Mouse (Mus musculus): ENCODE measurements around the gene Arhgap30. TPM values are rescaled to one million over a fixed set of nuclear protein-coding genes. Genes with fewer than 3 reads are reported as not detected.

Arhgap30 gene
- polyA plus RNA-seq, 1 experiment from 2014 or later = 0.53 TPM

- ATAC-seq (replicated peaks; ENCODE audit: low FRiP score) = no peak
- Histone ChIP-seq H3K9me3 (ENCODE audit: control insufficient read depth, low read length) (no peaks in the 10 kb centered on the region), H3K4me1 (replicated peaks; ENCODE audit: control insufficient read depth, insufficient read depth, low read length) (0 out of 2 replicates have a peak, but pooled peaks cover 4% of the 10 kb centered on the region), H3K36me3 (ENCODE audit: control insufficient read depth, insufficient read depth, low read length) (no peaks in the 10 kb centered on the region), H3K4me2 (ENCODE audit: low read depth, low read length, severe bottlenecking) (no peak within 1 kb of the TSS), H3K27ac (ENCODE audit: low read depth, low read length) (no peak within 1 kb of the TSS), H3K9ac (ENCODE audit: low read length) (no peak within 1 kb of the TSS), H3K4me3 (ENCODE audit: low read depth, low read length) (no peak within 1 kb of the TSS), H3K27me3 (ENCODE audit: control insufficient read depth, insufficient read depth, low read length) (no peaks in the 10 kb centered on the region; the same call in 1 of the 2 replicates)
- DNase-seq (ENCODE audit: low spot score) = no peak
- WGBS = 39% methylated on average over 20 of the region's 20 CpGs
Observed at GRCm38 (mm10) chr1:171369845-171370556, 18.8 kb upstream of the Arhgap30 start, which contains the start of gene Nectin4. Nectin4 (plus strand) TSS chr1:171370099.

DNA sequence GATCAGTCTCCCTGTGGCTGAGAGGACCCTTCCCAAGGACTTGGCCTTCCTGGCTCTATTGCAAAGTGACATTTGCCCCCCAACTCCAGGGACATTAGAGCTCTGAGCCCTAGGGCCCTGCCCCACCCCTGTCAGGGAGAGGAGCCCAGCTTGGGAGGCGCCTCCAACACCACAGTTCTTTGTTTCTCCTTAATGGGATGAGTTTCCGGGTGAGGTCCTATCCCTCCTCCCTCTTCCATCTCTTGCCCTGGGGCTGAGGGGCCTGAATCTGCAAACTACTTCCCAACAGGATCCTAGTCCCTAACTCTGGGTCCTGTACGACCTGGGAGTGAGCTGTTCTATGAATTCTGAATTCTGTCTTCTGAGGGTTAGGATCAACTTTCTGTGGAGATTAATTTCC, 15.9 kb upstream of the Arhgap30 start:
- 34% methylated on average over 3 of the region's 3 CpGs for WGBS
- Histone ChIP-seq H3K4me1 (replicated peaks; ENCODE audit: control insufficient read depth, insufficient read depth, low read length) (0 out of 2 replicates have a peak, but pooled peaks cover 4% of the 10 kb centered on the region), H3K27me3 (ENCODE audit: control insufficient read depth, insufficient read depth, low read length) (no peaks in the 10 kb centered on the region; the same call in 1 of the 2 replicates), H3K4me2 (ENCODE audit: low read depth, low read length, severe bottlenecking) (no peak overlapping the region), H3K9ac (ENCODE audit: low read length) (no peak overlapping the region), H3K9me3 (ENCODE audit: control insufficient read depth, low read length) (no peaks in the 10 kb centered on the region), H3K4me3 (ENCODE audit: low read depth, low read length) (no peak overlapping the region), H3K27ac (ENCODE audit: low read depth, low read length) (no peak overlapping the region), H3K36me3 (ENCODE audit: control insufficient read depth, insufficient read depth, low read length) (no peaks in the 10 kb centered on the region)
- DNase-seq (ENCODE audit: low spot score) (no peak), ATAC-seq (replicated peaks; ENCODE audit: low FRiP score) (no peak)

DNA sequence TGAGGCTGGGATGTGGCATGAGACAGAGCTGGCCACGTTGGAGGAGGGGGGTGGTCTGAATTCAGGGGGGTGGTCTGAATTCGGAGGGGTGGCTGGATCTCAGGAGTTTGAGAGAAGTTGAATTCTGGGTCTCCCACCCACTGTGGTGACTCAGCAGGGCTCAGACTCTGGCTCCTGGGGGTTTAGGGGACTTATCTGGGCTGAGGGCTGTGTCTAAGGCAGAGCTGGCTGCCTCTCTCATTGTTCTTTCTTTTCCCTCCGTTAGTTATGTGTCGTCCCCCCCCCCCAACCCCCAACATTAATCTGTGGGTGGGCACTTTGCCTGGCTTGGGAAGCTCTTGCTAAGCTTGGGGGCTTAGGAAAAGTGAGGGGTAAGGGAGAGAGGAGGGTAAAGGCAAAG, 14.8 kb upstream of the Arhgap30 start:
- H3K4me1 ChIP-seq (replicated peaks; ENCODE audit: control insufficient read depth, insufficient read depth, low read length) = 0 out of 2 replicates have a peak, but pooled peaks cover 4% of the 10 kb centered on the region
- peak overlapping the region; percentile 12; the same call in 1 of the 2 replicates for H3K9ac ChIP-seq (ENCODE audit: low read length)
- DNase-seq (ENCODE audit: low spot score) = no peak
- WGBS = 0% methylated on average over 3 of the region's 4 CpGs
- H3K4me3 ChIP-seq (ENCODE audit: low read depth, low read length) = no peak overlapping the region
- no peak overlapping the region for H3K27ac ChIP-seq (ENCODE audit: low read depth, low read length)
- H3K4me2 ChIP-seq (ENCODE audit: low read depth, low read length, severe bottlenecking) = no peak overlapping the region
- H3K27me3 ChIP-seq (ENCODE audit: control insufficient read depth, insufficient read depth, low read length) = no peaks in the 10 kb centered on the region; the same call in 1 of the 2 replicates
- 0 out of 2 replicates have a peak, but pooled peaks have one; percentile 4 for ATAC-seq (replicated peaks; ENCODE audit: low FRiP score)
- no peaks in the 10 kb centered on the region for H3K9me3 ChIP-seq (ENCODE audit: control insufficient read depth, low read length)
- H3K36me3 ChIP-seq (ENCODE audit: control insufficient read depth, insufficient read depth, low read length) = no peaks in the 10 kb centered on the region

GRCm38 (mm10) chr1:171375646-171376097, 13.1 kb upstream of the Arhgap30 start:
- H3K27ac ChIP-seq (ENCODE audit: low read depth, low read length) = no peak overlapping the region
- ATAC-seq (replicated peaks; ENCODE audit: low FRiP score) (no peak), DNase-seq (ENCODE audit: low spot score) (no peak)
- 48% methylated on average over 9 of the region's 9 CpGs for WGBS
- no peak overlapping the region for H3K9ac ChIP-seq (ENCODE audit: low read length)
- no peak overlapping the region for H3K4me2 ChIP-seq (ENCODE audit: low read depth, low read length, severe bottlenecking)
- H3K9me3 ChIP-seq (ENCODE audit: control insufficient read depth, low read length) = no peaks in the 10 kb centered on the region
- peaks cover 4% of the 10 kb centered on the region; the same call in 1 of the 2 replicates for H3K4me1 ChIP-seq (replicated peaks; ENCODE audit: control insufficient read depth, insufficient read depth, low read length)
- H3K27me3 ChIP-seq (ENCODE audit: control insufficient read depth, insufficient read depth, low read length) = peaks cover under 1% of the 10 kb centered on the region; the same call in 1 of the 2 replicates
- H3K36me3 ChIP-seq (ENCODE audit: control insufficient read depth, insufficient read depth, low read length) = no peaks in the 10 kb centered on the region
- H3K4me3 ChIP-seq (ENCODE audit: low read depth, low read length) = no peak overlapping the region

DNA sequence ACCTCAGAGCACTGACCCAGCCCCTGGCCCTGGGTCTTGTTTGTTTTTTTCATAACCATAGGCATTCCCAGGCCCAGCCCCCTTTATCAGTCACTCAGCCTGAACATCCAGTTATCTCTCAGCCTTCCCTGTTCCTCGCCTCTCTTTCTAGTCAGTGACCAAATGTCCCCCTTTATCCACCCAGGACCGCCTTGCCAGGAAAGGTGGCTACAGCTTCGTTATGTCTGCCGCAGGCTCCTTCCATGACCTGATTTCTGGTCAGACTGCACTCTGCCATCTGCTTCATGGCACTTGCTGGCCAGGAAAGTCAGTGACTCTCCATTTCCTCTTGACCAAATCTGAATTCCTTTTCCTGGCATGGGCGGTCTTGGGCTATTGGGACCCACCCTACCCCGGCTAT, 10.5 kb upstream of the Arhgap30 start:
- Histone ChIP-seq H3K4me2 (ENCODE audit: low read depth, low read length, severe bottlenecking) (no peak overlapping the region), H3K27ac (ENCODE audit: low read depth, low read length) (no peak overlapping the region), H3K9ac (ENCODE audit: low read length) (no peak overlapping the region), H3K9me3 (ENCODE audit: control insufficient read depth, low read length) (no peaks in the 10 kb centered on the region), H3K4me3 (ENCODE audit: low read depth, low read length) (no peak overlapping the region), H3K36me3 (ENCODE audit: control insufficient read depth, insufficient read depth, low read length) (no peaks in the 10 kb centered on the region), H3K27me3 (ENCODE audit: control insufficient read depth, insufficient read depth, low read length) (peaks cover 3% of the 10 kb centered on the region; the same call in 1 of the 2 replicates), H3K4me1 (replicated peaks; ENCODE audit: control insufficient read depth, insufficient read depth, low read length) (peaks cover 4% of the 10 kb centered on the region; the same call in 1 of the 2 replicates)
- ATAC-seq (replicated peaks; ENCODE audit: low FRiP score) = no peak
- DNase-seq (ENCODE audit: low spot score) = no peak
- 86% methylated on average over 6 of the region's 6 CpGs for WGBS

- Histone ChIP-seq H3K27me3 (ENCODE audit: control insufficient read depth, insufficient read depth, low read length) (peaks cover 3% of the 10 kb centered on the region; the same call in 1 of the 2 replicates), H3K4me3 (ENCODE audit: low read depth, low read length) (peak overlapping the region; percentile 19), H3K4me2 (ENCODE audit: low read depth, low read length, severe bottlenecking) (peak overlapping the region; percentile 45), H3K9me3 (ENCODE audit: control insufficient read depth, low read length) (no peaks in the 10 kb centered on the region), H3K9ac (ENCODE audit: low read length) (0 out of 2 replicates have a peak overlapping the region, but pooled peaks have one; percentile 16), H3K27ac (ENCODE audit: low read depth, low read length) (no peak overlapping the region), H3K4me1 (replicated peaks; ENCODE audit: control insufficient read depth, insufficient read depth, low read length) (no peaks in the 10 kb centered on the region; the same call in 1 of the 2 replicates), H3K36me3 (ENCODE audit: control insufficient read depth, insufficient read depth, low read length) (no peaks in the 10 kb centered on the region)
- 5% methylated on average over 31 of the region's 31 CpGs for WGBS
- peak; percentile 88 for DNase-seq (ENCODE audit: low spot score)
- ATAC-seq (replicated peaks; ENCODE audit: low FRiP score) = peak; percentile 80
Observed at GRCm38 (mm10) chr1:171379935-171380599, 8.7 kb upstream of the Arhgap30 start.

GRCm38 (mm10) chr1:171382096-171382620, 6.6 kb upstream of the Arhgap30 start:
- H3K36me3 ChIP-seq (ENCODE audit: control insufficient read depth, insufficient read depth, low read length) = no peaks in the 10 kb centered on the region
- DNase-seq (ENCODE audit: low spot score) = no peak
- 82% methylated on average over 11 of the region's 11 CpGs for WGBS

DNA sequence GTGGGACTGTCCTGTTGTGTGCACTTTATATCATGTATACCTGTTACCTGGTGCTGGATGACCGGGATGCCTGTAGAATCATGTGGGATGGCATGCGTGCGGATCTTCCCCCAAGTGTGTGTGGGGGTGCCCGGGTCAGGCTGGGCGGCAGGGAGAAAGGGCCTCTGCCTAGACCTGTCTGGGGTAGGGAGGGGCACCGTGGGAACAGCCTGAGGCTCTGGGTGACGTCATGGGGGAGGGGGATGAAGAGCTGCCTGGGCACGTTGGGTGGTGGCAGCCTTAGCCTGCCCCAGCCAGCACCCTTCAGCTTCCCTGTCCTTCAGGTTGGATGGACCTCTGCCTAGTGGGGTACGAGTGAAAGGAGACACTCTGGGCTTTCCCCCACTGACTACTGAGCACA, 4.4 kb upstream of the Arhgap30 start:
- ATAC-seq (replicated peaks; ENCODE audit: low FRiP score) = no peak
- no peak for DNase-seq (ENCODE audit: low spot score)

More at GRCm38 (mm10) chr1:171382096-171382620, 6.6 kb upstream of the Arhgap30 start:
- no peaks in the 10 kb centered on the region for H3K9me3 ChIP-seq (ENCODE audit: control insufficient read depth, low read length)
- H3K27ac ChIP-seq (ENCODE audit: low read depth, low read length) = no peak overlapping the region
- no peak overlapping the region for H3K4me3 ChIP-seq (ENCODE audit: low read depth, low read length)
- H3K9ac ChIP-seq (ENCODE audit: low read length) = no peak overlapping the region
- ATAC-seq (replicated peaks; ENCODE audit: low FRiP score) = no peak
- no peak overlapping the region for H3K4me2 ChIP-seq (ENCODE audit: low read depth, low read length, severe bottlenecking)
- peaks cover 3% of the 10 kb centered on the region; the same call in 1 of the 2 replicates for H3K27me3 ChIP-seq (ENCODE audit: control insufficient read depth, insufficient read depth, low read length)
- no peaks in the 10 kb centered on the region; the same call in 1 of the 2 replicates for H3K4me1 ChIP-seq (replicated peaks; ENCODE audit: control insufficient read depth, insufficient read depth, low read length)

More for the DNA sequence above, 4.4 kb upstream of the Arhgap30 start:
- no peak overlapping the region for H3K4me2 ChIP-seq (ENCODE audit: low read depth, low read length, severe bottlenecking)
- no peaks in the 10 kb centered on the region for H3K36me3 ChIP-seq (ENCODE audit: control insufficient read depth, insufficient read depth, low read length)
- no peaks in the 10 kb centered on the region for H3K9me3 ChIP-seq (ENCODE audit: control insufficient read depth, low read length)
- no peak overlapping the region for H3K4me3 ChIP-seq (ENCODE audit: low read depth, low read length)
- H3K27ac ChIP-seq (ENCODE audit: low read depth, low read length) = no peak overlapping the region
- no peaks in the 10 kb centered on the region; the same call in 1 of the 2 replicates for H3K4me1 ChIP-seq (replicated peaks; ENCODE audit: control insufficient read depth, insufficient read depth, low read length)
- 66% methylated on average over 9 of the region's 9 CpGs for WGBS
- no peak overlapping the region for H3K9ac ChIP-seq (ENCODE audit: low read length)
- peaks cover 3% of the 10 kb centered on the region; the same call in 1 of the 2 replicates for H3K27me3 ChIP-seq (ENCODE audit: control insufficient read depth, insufficient read depth, low read length)
